Mouse (Mus musculus) lung, postnatal 10 days (tissue): Measurements from ENCODE around the gene Pde4d.
A peak's percentile ranks its signal among the peaks of the same experiment; 100 is the strongest.

Source experiments
- DNase-seq: peaks from one replicate; pipeline ENCODE4 v3.0.0; 2021

Pde4d gene

GRCm38 (mm10) chr13:109864311-109864710, 1414.6 kb downstream of the Pde4d start:
- peak; percentile 5 for DNase-seq

- no peak for DNase-seq
Observed at GRCm38 (mm10) chr13:109880392-109880791, 1430.6 kb downstream of the Pde4d start.

- no peak for DNase-seq
Observed at GRCm38 (mm10) chr13:109881161-109881857, 1431.6 kb downstream of the Pde4d start.

- no peak for DNase-seq
Observed at GRCm38 (mm10) chr13:109883636-109884035, 1433.9 kb downstream of the Pde4d start.

GRCm38 (mm10) chr13:109884812-109885211, 1435.1 kb downstream of the Pde4d start:
- DNase-seq = no peak

- no peak for DNase-seq
Observed at GRCm38 (mm10) chr13:109888293-109888692, 1438.5 kb downstream of the Pde4d start.

- no peak for DNase-seq
Observed at GRCm38 (mm10) chr13:109891194-109891909, 1441.6 kb downstream of the Pde4d start.

- no peak for DNase-seq
Observed at GRCm38 (mm10) chr13:109891910-109892265, 1442.1 kb downstream of the Pde4d start.

- peak; percentile 39 for DNase-seq
Observed at GRCm38 (mm10) chr13:109899442-109900428, 1450.0 kb downstream of the Pde4d start.

GRCm38 (mm10) chr13:109901811-109902210, 1452.1 kb downstream of the Pde4d start:
- no peak for DNase-seq

- DNase-seq = peak; percentile 57
Observed at GRCm38 (mm10) chr13:109902460-109902854, 1452.7 kb downstream of the Pde4d start.

GRCm38 (mm10) chr13:109902855-109903763, 1453.4 kb downstream of the Pde4d start:
- peak; percentile 88 for DNase-seq

GRCm38 (mm10) chr13:109903764-109904510, 1454.2 kb downstream of the Pde4d start:
- DNase-seq = no peak

- DNase-seq = no peak
Observed at GRCm38 (mm10) chr13:109906342-109906888, 1456.7 kb downstream of the Pde4d start.

GRCm38 (mm10) chr13:109907634-109908033, 1457.9 kb downstream of the Pde4d start:
- peak; percentile 83 for DNase-seq

- no peak for DNase-seq
Observed at GRCm38 (mm10) chr13:109908386-109908785, 1458.6 kb downstream of the Pde4d start.

- no peak for DNase-seq
Observed at GRCm38 (mm10) chr13:109909111-109909510, 1459.4 kb downstream of the Pde4d start.

GRCm38 (mm10) chr13:109910915-109911314, 1461.2 kb downstream of the Pde4d start:
- no peak for DNase-seq

GRCm38 (mm10) chr13:109912635-109913034, 1462.9 kb downstream of the Pde4d start:
- DNase-seq = no peak

GRCm38 (mm10) chr13:109914246-109914645, 1464.5 kb downstream of the Pde4d start:
- DNase-seq = no peak

GRCm38 (mm10) chr13:109914846-109915245, 1465.1 kb downstream of the Pde4d start:
- DNase-seq = peak; percentile 28
